Mouse (Mus musculus) lung, adult 2 months (tissue): Measurements from ENCODE around the gene Olfml2a. TPM values are rescaled to one million over a fixed set of nuclear protein-coding genes. Genes with fewer than 3 reads are reported as not detected.
A peak's percentile ranks its signal among the peaks of the same experiment; 100 is the strongest.

ENCODE experiments used
- DNase-seq: peaks from one replicate; pipeline ENCODE4 v3.0.0; 2022
- H3K4me1 ChIP-seq: fragments of 200-500 bp; 2 replicates; pipeline ENCODE4 v1.6.1; 2011; ENCODE audit warnings: low read length; ENCODE audit not compliant: control insufficient read depth, insufficient read depth
- H3K4me3 ChIP-seq: fragments of 200-500 bp; replicated peaks from 2 replicates; pipeline ENCODE3; 2011; ENCODE audit warnings: low read depth, mild to moderate bottlenecking, control low read depth, low read length; ENCODE audit errors: extremely low read depth
- CTCF ChIP-seq: fragments of 200-500 bp; IDR thresholded peaks from 2 replicates; pipeline ENCODE4 v1.5.1; 2011; ENCODE audit warnings: mild to moderate bottlenecking, low read length, control low read depth; ENCODE audit not compliant: insufficient read depth
- POLR2A ChIP-seq: fragments of 200-500 bp; IDR thresholded peaks from 2 replicates; pipeline ENCODE4 v1.6.1; 2011; ENCODE audit warnings: low read depth, mild to moderate bottlenecking, control low read depth, low read length, borderline replicate concordance; ENCODE audit errors: extremely low read depth
- whole genome bisulfite sequencing: fragments of 180-500 bp; shearing (Covaris S2); methylation state at CpG from one replicate; pipeline ENCODE4 v1.1.7; 2018; 5-methylcytosine and 5-hydroxymethylcytosine counted together
- polyA plus RNA-seq: library from polyadenylated mRNA; depleted of rRNA; stranded (reverse); fragments of >200 nt; gene quantifications from 2 replicates; pipeline ENCODE4 v1.2.3, GENCODE M21; 2012

The Olfml2a gene
- polyA plus RNA-seq, 1 experiment = 11.3 TPM

- TF ChIP-seq CTCF (no peak), POLR2A (no peak)
- no peak for DNase-seq
- H3K4me3 ChIP-seq = no peak overlapping the region
- H3K4me1 ChIP-seq = no peaks in the 10 kb centered on the region
- WGBS = 78% methylated on average over 3 of the region's 3 CpGs
These were observed 5.6 kb downstream of the Olfml2a start for GRCm38 (mm10) chr2:38937396-38937795.

GRCm38 (mm10) chr2:38938007-38938406 is 6.2 kb downstream of the Olfml2a start:
- no peak for TF ChIP-seq CTCF
- TF ChIP-seq POLR2A = no peak

DNA sequence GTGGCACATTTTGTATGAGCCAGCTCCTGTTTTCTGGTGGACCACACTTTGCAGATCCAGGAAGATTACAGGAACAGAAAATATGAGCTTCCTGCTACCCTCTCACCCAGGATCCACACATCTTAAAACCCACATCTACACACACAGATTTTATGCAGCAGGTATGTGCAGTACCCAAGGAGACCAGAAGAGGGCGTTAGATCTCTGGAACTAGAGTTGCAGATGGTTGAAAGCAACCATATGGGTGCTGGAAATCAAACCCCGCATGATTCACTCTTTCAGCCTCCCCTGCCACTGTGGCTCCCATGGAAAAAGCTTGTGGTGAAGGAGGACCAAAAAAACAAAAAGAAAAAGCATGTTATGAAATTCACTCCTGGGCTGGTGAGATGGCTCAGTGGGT is 7.3 kb downstream of the Olfml2a start:
- Histone ChIP-seq H3K4me3 (no peak overlapping the region), H3K4me1 (no peaks in the 10 kb centered on the region)
- WGBS = 72% methylated on average over 2 of the region's 2 CpGs
- no peak for TF ChIP-seq CTCF
- no peak for TF ChIP-seq POLR2A
- DNase-seq = no peak

More at GRCm38 (mm10) chr2:38938007-38938406, 6.2 kb downstream of the Olfml2a start:
- Histone ChIP-seq H3K4me1 (no peaks in the 10 kb centered on the region), H3K4me3 (no peak overlapping the region)
- DNase-seq = peak; percentile 2
- WGBS = 89% methylated on average over 1 of the region's 1 CpGs

GRCm38 (mm10) chr2:38941426-38941825 is 9.6 kb downstream of the Olfml2a start:
- WGBS = 79% methylated on average over 14 of the region's 14 CpGs

GRCm38 (mm10) chr2:38941898-38942297 is 10.1 kb downstream of the Olfml2a start:
- no peak overlapping the region for H3K4me3 ChIP-seq
- H3K4me1 ChIP-seq = no peaks in the 10 kb centered on the region
- 69% methylated on average over 2 of the region's 2 CpGs for WGBS
- no peak for TF ChIP-seq CTCF
- TF ChIP-seq POLR2A = no peak
- DNase-seq = no peak

More at GRCm38 (mm10) chr2:38941426-38941825, 9.6 kb downstream of the Olfml2a start:
- no peak for TF ChIP-seq CTCF
- no peak overlapping the region for H3K4me3 ChIP-seq
- no peak for DNase-seq
- H3K4me1 ChIP-seq = no peaks in the 10 kb centered on the region

DNA sequence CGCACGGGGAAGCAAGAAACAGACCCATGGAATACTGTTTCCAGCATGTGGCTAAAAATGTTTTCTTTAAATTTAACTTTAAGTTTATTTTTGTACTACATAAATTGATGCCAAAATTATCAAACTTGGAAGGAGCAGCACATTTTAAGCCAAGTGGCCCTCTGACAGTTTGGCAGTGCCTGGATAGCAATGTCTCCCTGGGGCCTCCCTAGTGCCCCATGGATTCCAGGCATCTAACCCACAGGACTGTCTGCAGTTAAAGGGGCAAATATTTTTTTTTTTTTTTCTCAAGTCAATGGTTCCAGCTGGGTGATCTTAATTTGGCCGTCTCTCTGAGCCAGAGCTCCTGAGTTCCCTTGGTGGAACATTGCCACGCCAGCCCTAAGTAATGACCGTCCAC is 11.4 kb downstream of the Olfml2a start:
- TF ChIP-seq POLR2A (no peak), CTCF (no peak)
- Histone ChIP-seq H3K4me3 (no peak overlapping the region), H3K4me1 (no peaks in the 10 kb centered on the region)
- 83% methylated on average over 5 of the region's 5 CpGs for whole genome bisulfite sequencing
- no peak for DNase-seq

GRCm38 (mm10) chr2:38943977-38944376 is 12.2 kb downstream of the Olfml2a start:
- 49% methylated on average over 2 of the region's 2 CpGs for WGBS
- Histone ChIP-seq H3K4me1 (no peaks in the 10 kb centered on the region), H3K4me3 (no peak overlapping the region)
- TF ChIP-seq CTCF (no peak), POLR2A (no peak)
- no peak for DNase-seq

GRCm38 (mm10) chr2:38944460-38945161 is 12.8 kb downstream of the Olfml2a start:
- WGBS = 56% methylated on average over 3 of the region's 3 CpGs
- DNase-seq = no peak
- Histone ChIP-seq H3K4me3 (no peak overlapping the region), H3K4me1 (no peaks in the 10 kb centered on the region)
- TF ChIP-seq CTCF = 0 out of 2 replicates have a peak, but pooled peaks have one; percentile 9
- no peak for TF ChIP-seq POLR2A

GRCm38 (mm10) chr2:38947566-38947965 is 15.8 kb downstream of the Olfml2a start:
- DNase-seq = no peak
- TF ChIP-seq CTCF (no peak), POLR2A (no peak)
- H3K4me1 ChIP-seq = peaks cover 9% of the 10 kb centered on the region
- WGBS = 38% methylated on average over 7 of the region's 7 CpGs
- H3K4me3 ChIP-seq = no peak overlapping the region

DNA sequence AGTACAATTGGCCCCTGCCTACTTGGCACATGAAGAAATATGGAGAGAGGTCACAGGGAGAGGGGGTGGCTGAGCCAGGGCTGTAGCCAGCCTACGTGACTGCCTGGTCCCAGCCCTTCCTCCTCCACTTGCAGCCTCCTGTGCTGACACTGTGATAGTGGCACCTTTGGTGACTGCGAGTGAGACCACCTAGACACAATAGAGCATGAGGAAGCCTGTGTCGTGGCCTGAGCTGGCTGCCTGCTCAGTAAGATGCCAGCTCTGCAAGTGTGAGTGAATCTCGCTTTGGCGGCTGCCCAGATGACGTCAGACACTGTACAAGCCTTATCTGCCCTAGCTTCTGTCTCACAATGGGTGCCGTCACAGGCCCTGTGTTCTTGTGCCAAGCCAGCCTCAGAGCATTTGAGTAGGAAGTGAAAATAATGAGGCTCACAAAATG is 18.5 kb downstream of the Olfml2a start:
- Histone ChIP-seq H3K4me1 (peaks cover 9% of the 10 kb centered on the region), H3K4me3 (no peak overlapping the region)
- TF ChIP-seq CTCF (no peak), POLR2A (no peak)
- WGBS = 20% methylated on average over 7 of the region's 7 CpGs
- peak; percentile 73 for DNase-seq

GRCm38 (mm10) chr2:38953152-38953883 is 21.5 kb downstream of the Olfml2a start:
- peaks cover 9% of the 10 kb centered on the region for H3K4me1 ChIP-seq
- 54% methylated on average over 5 of the region's 5 CpGs for WGBS
- DNase-seq = no peak
- H3K4me3 ChIP-seq = no peak overlapping the region
- no peak for TF ChIP-seq POLR2A
- no peak for TF ChIP-seq CTCF
